Mouse (Mus musculus) left cerebral cortex, postnatal 25 days (tissue): ENCODE results near the gene Ppil3. TPM values are rescaled to one million over a fixed set of nuclear protein-coding genes. Genes with fewer than 3 reads are reported as not detected.

Experiments
- total RNA-seq, 2 experiments: library from RNA; stranded (reverse); gene quantifications; 2 replicates each; pipeline ENCODE4 v1.2.3; 2021

The Ppil3 gene
- total RNA-seq, 2 experiments from 2014 or later: 27.1 to 27.8 TPM

Other genes with a start within 250 kb of the Ppil3 start
- gene Aox4, start 235.1 kb downstream of the Ppil3 start, total RNA-seq: 1 to 10 TPM; 4.8 to 6.7 TPM
- not detected for gene Aox2, start 167.2 kb downstream of the Ppil3 start, total RNA-seq
- gene Bzw1, start 52.6 kb downstream of the Ppil3 start, total RNA-seq: 100 to 1,000 TPM; 164 to 173 TPM
- gene Clk1, start 21.4 kb downstream of the Ppil3 start, total RNA-seq: 100 to 1,000 TPM in 1 of 2 experiments, 10 to 100 TPM in 1; 92.9 to 123 TPM
- 10 to 100 TPM; 14.7 to 21.7 TPM for gene Nif3l1, start 335 bp downstream of the Ppil3 start, total RNA-seq
- gene Orc2, start 59.6 kb upstream of the Ppil3 start, total RNA-seq: 10 to 100 TPM; 25.5 to 26.5 TPM
- gene Fam126b, start 140.8 kb upstream of the Ppil3 start, total RNA-seq: 100 to 1,000 TPM; 137 to 145 TPM
- 100 to 1,000 TPM; 111 to 112 TPM for gene Ndufb3, start 140.9 kb upstream of the Ppil3 start, total RNA-seq